ENCODE assay signal across 12 mouse cellular contexts in genomic region chr15:78510121-78510576, GRCm38 (mm10). TPM values are rescaled to one million over a fixed set of nuclear protein-coding genes. Genes with fewer than 3 reads are reported as not detected.
A peak's percentile ranks its signal among the peaks of the same experiment; 100 is the strongest.
DNase-seq lines count a peak whose midpoint lies in the region; ATAC-seq and TF ChIP-seq lines count a peak whose summit lies in the region.
"Had no signal": no experiment of that assay in that cellular context is flagged by ENCODE, and none has a peak within 500 bp of the region (broad histone marks: within the 10 kb centered on the region; RNA-seq: fewer than 3 reads in every experiment).

No protein-coding gene starts in this region.

- DNase-seq in heart, postnatal 36 days = no peak
- DNase-seq in stomach, postnatal 0 days (ENCODE audit: low spot score) = no peak
- DNase-seq in right cerebral cortex, adult 18-20 months = no peak
- DNase-seq in cerebellum, adult 11-12 months = no peak
- DNase-seq: gastrocnemius, postnatal 14 days; spleen, adult 18-20 months had no signal

- 67% methylated on average over 8 of the region's 8 CpGs for WGBS in heart, embryonic 11.5 days (ENCODE audit: insufficient replicate concordance)
- WGBS in stomach, embryonic 16.5 days = 67% methylated on average over 8 of the region's 8 CpGs
- 65% methylated on average over 8 of the region's 8 CpGs for WGBS in stomach, postnatal 0 days

- no peak for TF ChIP-seq EP300 in stomach, postnatal 0 days (optimal IDR thresholded peaks at IDR 0.05)

- H3K36me3 ChIP-seq in heart, embryonic 11.5 days (ENCODE audit: control insufficient read depth, insufficient read depth, low read length) = no peaks in the 10 kb centered on the region
- H3K36me3 ChIP-seq in stomach, embryonic 16.5 days (ENCODE audit: control insufficient read depth, insufficient read depth, low read length) = no peaks in the 10 kb centered on the region
- H3K36me3 ChIP-seq in stomach, postnatal 0 days (ENCODE audit: control insufficient read depth, insufficient read depth, low read length) = no peaks in the 10 kb centered on the region
- no peaks in the 10 kb centered on the region for H3K36me3 ChIP-seq in megakaryocyte, embryonic 14.5 days (replicated peaks; ENCODE audit: low read length)
- H3K36me3 ChIP-seq: G1E had no signal

- H3K9ac ChIP-seq in heart, embryonic 11.5 days (ENCODE audit: low read depth, low read length) = peak overlapping the region; percentile 34
- H3K9ac ChIP-seq in stomach, embryonic 16.5 days (ENCODE audit: low read length) = peak overlapping the region; percentile 14; the same call in 1 of the 2 replicates
- H3K9ac ChIP-seq in stomach, postnatal 0 days (ENCODE audit: low read length) = no peak overlapping the region

- H3K27me3 ChIP-seq in heart, embryonic 11.5 days (ENCODE audit: control insufficient read depth, insufficient read depth, low read length) = no peaks in the 10 kb centered on the region
- no peaks in the 10 kb centered on the region for H3K27me3 ChIP-seq in stomach, embryonic 16.5 days (ENCODE audit: control insufficient read depth, insufficient read depth, low read length)
- H3K27me3 ChIP-seq in stomach, postnatal 0 days (ENCODE audit: control insufficient read depth, insufficient read depth, low read length) = no peaks in the 10 kb centered on the region
- H3K27me3 ChIP-seq in megakaryocyte, embryonic 14.5 days (replicated peaks) = peaks cover 33% of the 10 kb centered on the region

- no peak for TF ChIP-seq CTCF in stomach, postnatal 0 days (IDR thresholded peaks at IDR 0.05; ENCODE audit: low read depth)

- no peaks in the 10 kb centered on the region for H3K9me3 ChIP-seq in heart, embryonic 11.5 days (replicated peaks; ENCODE audit: control insufficient read depth, low read length)
- H3K9me3 ChIP-seq in stomach, embryonic 16.5 days (replicated peaks; ENCODE audit: control insufficient read depth, low read length) = no peaks in the 10 kb centered on the region
- no peaks in the 10 kb centered on the region for H3K9me3 ChIP-seq in stomach, postnatal 0 days (ENCODE audit: control insufficient read depth, low read length)
- H3K9me3 ChIP-seq in megakaryocyte, embryonic 14.5 days = peaks cover 11% of the 10 kb centered on the region
- H3K9me3 ChIP-seq: G1E had no signal

- H3K4me3 ChIP-seq in heart, embryonic 11.5 days (ENCODE audit: low read depth, low read length) = no peak overlapping the region
- H3K4me3 ChIP-seq in stomach, embryonic 16.5 days (replicated peaks; ENCODE audit: low read length) = no peak overlapping the region
- H3K4me3 ChIP-seq in stomach, postnatal 0 days (ENCODE audit: low read depth, low read length) = no peak overlapping the region
- H3K4me3 ChIP-seq in megakaryocyte, embryonic 14.5 days (replicated peaks) = peak overlapping the region; percentile 60
- H3K4me3 ChIP-seq: layer of hippocampus, adult 2 months had no signal

- no peak overlapping the region for H3K4me2 ChIP-seq in heart, embryonic 11.5 days
- no peak overlapping the region for H3K4me2 ChIP-seq in stomach, embryonic 16.5 days (ENCODE audit: low read depth, low read length)
- no peak overlapping the region for H3K4me2 ChIP-seq in stomach, postnatal 0 days (replicated peaks; ENCODE audit: low read depth)

- H3K27ac ChIP-seq in heart, embryonic 11.5 days (ENCODE audit: low read depth, low read length) = no peak overlapping the region
- no peak overlapping the region for H3K27ac ChIP-seq in stomach, embryonic 16.5 days (ENCODE audit: low read length)
- no peak overlapping the region for H3K27ac ChIP-seq in stomach, postnatal 0 days (replicated peaks)
- H3K27ac ChIP-seq: layer of hippocampus, adult 2 months had no signal

- intact Hi-C loops in heart, postnatal 36 days (cut with DNase I) = loop anchor here (5.0 kb wide), 1 partner anchor 63 kb away; no protein-coding TSS in a partner anchor

- H3K4me1 ChIP-seq in heart, embryonic 11.5 days (ENCODE audit: control insufficient read depth, insufficient read depth, low read length) = 0 out of 2 replicates have a peak, but pooled peaks cover 8% of the 10 kb centered on the region
- peaks cover 7% of the 10 kb centered on the region; the same call in 1 of the 2 replicates for H3K4me1 ChIP-seq in stomach, embryonic 16.5 days (ENCODE audit: control insufficient read depth, insufficient read depth, low read length)
- no peaks in the 10 kb centered on the region for H3K4me1 ChIP-seq in stomach, postnatal 0 days (replicated peaks; ENCODE audit: control insufficient read depth, insufficient read depth)
- peaks cover 40% of the 10 kb centered on the region for H3K4me1 ChIP-seq in megakaryocyte, embryonic 14.5 days

- ATAC-seq in heart, embryonic 11.5 days (replicated peaks; ENCODE audit: insufficient number of reproducible peaks, low FRiP score, low TSS enrichment) = no peak
- no peak for ATAC-seq in stomach, embryonic 16.5 days (ENCODE audit: insufficient read depth, low FRiP score)
- no peak for ATAC-seq in stomach, postnatal 0 days (ENCODE audit: low FRiP score, low TSS enrichment)
- ATAC-seq in megakaryocyte-erythroid progenitor cell, adult 5-6 weeks (replicated peaks; ENCODE audit: low FRiP score, low TSS enrichment, poor library complexity, severe bottlenecking) = no peak

RNA-seq across cellular contexts. Expression of gene Il2rb, which starts 15.1 kb away (rescaled TPM):
- polyA plus RNA-seq in heart, embryonic 11.5 days (2014; fragmentation: Nextera tagmentation; extraction: Ambion mirVana) = not detected in 2 replicates
- total RNA-seq in heart, postnatal 36 days (2021) = under 1 TPM; 0.39 to 0.54 TPM
- polyA plus RNA-seq in stomach, embryonic 16.5 days (2015; fragmentation: Nextera tagmentation; extraction: Ambion mirVana) = 0.75 and 0.92 TPM in 2 replicates
- 0.24 and 0.30 TPM in 2 replicates for polyA plus RNA-seq in stomach, postnatal 0 days (2015; fragmentation: Nextera tagmentation; extraction: Ambion mirVana)
- polyA plus RNA-seq in megakaryocyte, embryonic 14.5 days (2012; ENCODE audit: insufficient read depth, low replicate concordance) = not detected in 2 replicates
- 8.6 and 18.4 TPM in 2 replicates for total RNA-seq in megakaryocyte-erythroid progenitor cell, adult 5-6 weeks (2014; fragmentation: Nextera tagmentation)
- 0.88 and 9.5 TPM in 2 replicates for total RNA-seq in megakaryocyte-erythroid progenitor cell, adult 5-6 weeks (2017)
- total RNA-seq: gastrocnemius, postnatal 14 days had no signal
- polyA plus RNA-seq: G1E had no signal

RNA-seq across cellular contexts. Expression of gene C1qtnf6, which starts 21.1 kb away (rescaled TPM):
- 36.3 and 37.0 TPM in 2 replicates for polyA plus RNA-seq in heart, embryonic 11.5 days (2014; fragmentation: Nextera tagmentation; extraction: Ambion mirVana)
- total RNA-seq in heart, postnatal 36 days (2021) = 10 to 100 TPM; 26.2 to 41.8 TPM
- polyA plus RNA-seq in stomach, embryonic 16.5 days (2015; fragmentation: Nextera tagmentation; extraction: Ambion mirVana) = 31.3 and 35.6 TPM in 2 replicates
- polyA plus RNA-seq in stomach, postnatal 0 days (2015; fragmentation: Nextera tagmentation; extraction: Ambion mirVana) = 20.2 and 24.6 TPM in 2 replicates
- polyA plus RNA-seq in megakaryocyte, embryonic 14.5 days (2012; ENCODE audit: insufficient read depth, low replicate concordance) = 22.8 and 31.2 TPM in 2 replicates
- total RNA-seq in megakaryocyte-erythroid progenitor cell, adult 5-6 weeks (2014; fragmentation: Nextera tagmentation) = 3.1 and 6.9 TPM in 2 replicates
- total RNA-seq in megakaryocyte-erythroid progenitor cell, adult 5-6 weeks (2017) = 0.14 and 1.7 TPM in 2 replicates
- polyA plus RNA-seq: G1E had no signal

RNA-seq across cellular contexts. Expression of gene Sstr3, which starts 34.3 kb away (rescaled TPM):
- 0.04 and 0.38 TPM in 2 replicates for polyA plus RNA-seq in heart, embryonic 11.5 days (2014; fragmentation: Nextera tagmentation; extraction: Ambion mirVana)
- total RNA-seq in heart, postnatal 36 days (2021) = not detected
- polyA plus RNA-seq in stomach, embryonic 16.5 days (2015; fragmentation: Nextera tagmentation; extraction: Ambion mirVana) = 0.12 and 0.39 TPM in 2 replicates
- 0.02 and 0.08 TPM in 2 replicates for polyA plus RNA-seq in stomach, postnatal 0 days (2015; fragmentation: Nextera tagmentation; extraction: Ambion mirVana)
- polyA plus RNA-seq in megakaryocyte, embryonic 14.5 days (2012; ENCODE audit: insufficient read depth, low replicate concordance) = not detected in 2 replicates
- not detected in 2 replicates for total RNA-seq in megakaryocyte-erythroid progenitor cell, adult 5-6 weeks (2014; fragmentation: Nextera tagmentation)
- not detected in 2 replicates for total RNA-seq in megakaryocyte-erythroid progenitor cell, adult 5-6 weeks (2017)
- polyA plus RNA-seq: G1E had no signal

RNA-seq across cellular contexts. Expression of gene Tmprss6, which starts 41.7 kb away (rescaled TPM):
- polyA plus RNA-seq in heart, embryonic 11.5 days (2014; fragmentation: Nextera tagmentation; extraction: Ambion mirVana) = 0.64 TPM in 1 of 2 replicates, not detected in the other
- not detected for total RNA-seq in heart, postnatal 36 days (2021)
- 1.8 TPM in 2 replicates for polyA plus RNA-seq in stomach, embryonic 16.5 days (2015; fragmentation: Nextera tagmentation; extraction: Ambion mirVana)
- 0.48 and 0.50 TPM in 2 replicates for polyA plus RNA-seq in stomach, postnatal 0 days (2015; fragmentation: Nextera tagmentation; extraction: Ambion mirVana)
- polyA plus RNA-seq in megakaryocyte, embryonic 14.5 days (2012; ENCODE audit: insufficient read depth, low replicate concordance) = not detected in 2 replicates
- total RNA-seq in megakaryocyte-erythroid progenitor cell, adult 5-6 weeks (2014; fragmentation: Nextera tagmentation) = 0.96 TPM in 1 of 2 replicates, not detected in the other
- 0.46 TPM in 1 of 2 replicates, not detected in the other for total RNA-seq in megakaryocyte-erythroid progenitor cell, adult 5-6 weeks (2017)
- total RNA-seq: gastrocnemius, postnatal 14 days had no signal
- polyA plus RNA-seq: G1E had no signal
